Mouse (Mus musculus) spleen, postnatal 10 days (tissue): Measurements from ENCODE around the gene Ackr3.
A peak's percentile ranks its signal among the peaks of the same experiment; 100 is the strongest.

Experiments
- DNase-seq, 2 experiments: peaks; one replicate each; pipeline ENCODE4 v3.0.0; 2021 to 2022; ENCODE audit warnings: low spot score in 2 of 2

Ackr3 gene

GRCm38 (mm10) chr1:90227684-90228322 is 24.0 kb downstream of the Ackr3 start:
- DNase-seq = no peak

GRCm38 (mm10) chr1:90228323-90228697 is 24.5 kb downstream of the Ackr3 start:
- DNase-seq = no peak

- DNase-seq = no peak
Measured at GRCm38 (mm10) chr1:90230611-90231010, 26.8 kb downstream of the Ackr3 start.

- DNase-seq = no peak
Measured at GRCm38 (mm10) chr1:90231591-90232490, 28.1 kb downstream of the Ackr3 start.

- DNase-seq = no peak
Measured at GRCm38 (mm10) chr1:90232491-90232885, 28.7 kb downstream of the Ackr3 start.

- no peak for DNase-seq
Measured at GRCm38 (mm10) chr1:90234620-90235054, 30.9 kb downstream of the Ackr3 start.

GRCm38 (mm10) chr1:90236640-90237039 is 32.9 kb downstream of the Ackr3 start:
- DNase-seq = no peak

- no peak for DNase-seq
Measured at GRCm38 (mm10) chr1:90238095-90238888, 34.5 kb downstream of the Ackr3 start.

- DNase-seq = no peak
Measured at GRCm38 (mm10) chr1:90239336-90240225, 35.8 kb downstream of the Ackr3 start.

- peak in 1 of 2 experiments; percentile 27 for DNase-seq
Measured at GRCm38 (mm10) chr1:90240287-90240686, 36.5 kb downstream of the Ackr3 start.

GRCm38 (mm10) chr1:90242444-90242989 is 38.7 kb downstream of the Ackr3 start:
- DNase-seq = no peak

GRCm38 (mm10) chr1:90244537-90244936 is 40.8 kb downstream of the Ackr3 start:
- no peak for DNase-seq

GRCm38 (mm10) chr1:90245533-90245932 is 41.8 kb downstream of the Ackr3 start:
- DNase-seq = peak; percentile 40 to 44

- no peak for DNase-seq
Measured at GRCm38 (mm10) chr1:90246035-90246434, 42.3 kb downstream of the Ackr3 start.

GRCm38 (mm10) chr1:90246800-90247199 is 43.0 kb downstream of the Ackr3 start:
- DNase-seq = peak in 1 of 2 experiments; percentile 54

- DNase-seq = peak; percentile 31 to 53
Measured at GRCm38 (mm10) chr1:90247234-90247633, 43.5 kb downstream of the Ackr3 start.

GRCm38 (mm10) chr1:90247756-90248541 is 44.2 kb downstream of the Ackr3 start:
- DNase-seq = peak; percentile 36 to 39

- peak in 1 of 2 experiments; percentile 38 for DNase-seq
Measured at GRCm38 (mm10) chr1:90248966-90249735, 45.4 kb downstream of the Ackr3 start.

GRCm38 (mm10) chr1:90250419-90250818 is 46.6 kb downstream of the Ackr3 start:
- DNase-seq = no peak
